Mouse (Mus musculus) E14TG2a.4 (cell line): Measurements from ENCODE around the gene Acsm2.

Source experiments
- CTCF ChIP-seq: conservative IDR thresholded peaks from 2 replicates; pipeline ENCODE4 v1.5.1; 2014; ENCODE audit warnings: low read length
- NANOG ChIP-seq: IDR thresholded peaks from 2 replicates; pipeline ENCODE4 v1.6.1; 2014; ENCODE audit warnings: borderline replicate concordance, low read length, mixed read lengths

DNA sequence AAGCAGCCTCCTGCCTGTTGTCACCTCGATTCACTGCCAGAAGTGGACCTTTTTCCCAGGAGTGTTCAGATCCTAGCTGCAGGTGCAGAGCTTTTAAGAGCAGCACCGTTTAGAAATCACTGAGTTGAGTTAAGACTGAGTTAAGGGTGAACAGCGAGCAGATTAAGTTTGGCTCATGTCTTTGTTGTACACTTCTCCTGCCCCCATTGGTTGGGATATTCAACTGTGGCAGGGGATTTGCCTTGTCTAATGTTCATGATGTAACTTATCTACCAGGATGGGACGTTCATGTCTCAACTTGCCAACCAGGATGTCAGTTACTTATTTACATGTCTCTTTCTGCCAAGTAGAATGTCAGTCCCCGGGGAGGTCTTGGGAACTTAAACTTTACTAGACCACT lies 88.2 kb downstream of the Acsm2 start:
- TF ChIP-seq CTCF (no peak), NANOG (no peak)
